Mouse (Mus musculus): ENCODE data around the gene Trappc6a.

Gene Trappc6a

DNA sequence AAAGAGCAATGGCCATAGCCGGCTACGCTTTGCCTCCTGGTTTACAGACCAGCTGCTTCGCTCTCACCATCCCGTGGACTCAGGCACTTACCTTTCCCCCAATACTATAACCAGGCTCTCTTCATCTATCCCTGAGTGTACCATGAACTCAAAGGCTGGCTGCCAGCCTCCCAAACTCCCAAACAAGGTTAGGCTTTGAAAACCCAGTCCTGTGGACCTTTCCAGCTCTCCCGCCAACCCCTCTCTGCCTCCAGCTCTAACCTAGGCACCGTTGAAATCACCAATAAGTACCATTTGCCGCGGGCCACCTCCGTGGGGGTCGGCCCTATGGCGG, 53.2 kb downstream of the Trappc6a start:
- no peak for DNase-seq (ENCODE audit: low read depth, low spot score)

DNA sequence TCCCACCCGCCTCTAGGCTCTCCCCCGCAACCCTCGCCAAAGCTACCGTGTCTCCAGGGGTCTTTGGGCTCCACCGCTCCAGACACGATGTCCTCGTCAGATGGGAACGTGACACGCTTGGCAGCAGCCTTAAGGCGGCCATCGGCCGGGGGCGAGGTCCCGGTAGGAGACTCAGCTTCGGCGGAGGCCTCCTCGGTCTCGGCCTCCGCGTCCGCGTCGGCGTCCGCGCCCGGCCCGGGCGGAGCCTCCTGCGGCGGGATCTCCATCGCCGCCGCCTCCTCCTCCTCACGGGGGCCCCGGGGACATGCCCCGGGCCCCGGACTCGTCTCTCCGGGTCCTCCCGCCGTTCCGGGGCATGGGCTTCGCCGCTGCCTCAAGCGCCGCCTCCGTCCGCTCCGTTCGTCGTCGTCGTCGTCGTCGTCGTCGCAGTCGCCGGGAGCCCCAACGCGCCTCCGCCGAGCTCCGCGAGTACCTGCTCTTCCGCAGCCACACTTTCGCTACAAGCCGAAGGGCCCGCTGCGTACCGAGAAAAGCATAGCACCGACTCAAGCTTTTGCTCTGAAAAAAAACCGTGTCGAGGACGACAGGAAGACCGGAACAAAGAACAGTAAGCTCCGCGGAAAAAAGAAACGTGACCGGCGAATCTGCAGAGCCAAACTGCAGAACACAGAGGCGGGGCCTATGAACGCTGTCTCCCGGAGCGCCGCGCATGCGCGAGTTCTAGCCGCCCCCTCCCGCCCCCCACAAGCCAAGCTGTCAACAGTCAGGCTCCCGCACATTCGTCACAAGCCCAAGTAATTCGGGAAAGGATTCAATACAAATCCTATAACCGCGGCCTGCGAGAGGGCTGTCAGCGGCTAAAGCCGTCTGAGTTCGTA, 53.8 kb downstream of the Trappc6a start:
- peak; percentile 90 for DNase-seq (ENCODE audit: low read depth, low spot score)

DNA sequence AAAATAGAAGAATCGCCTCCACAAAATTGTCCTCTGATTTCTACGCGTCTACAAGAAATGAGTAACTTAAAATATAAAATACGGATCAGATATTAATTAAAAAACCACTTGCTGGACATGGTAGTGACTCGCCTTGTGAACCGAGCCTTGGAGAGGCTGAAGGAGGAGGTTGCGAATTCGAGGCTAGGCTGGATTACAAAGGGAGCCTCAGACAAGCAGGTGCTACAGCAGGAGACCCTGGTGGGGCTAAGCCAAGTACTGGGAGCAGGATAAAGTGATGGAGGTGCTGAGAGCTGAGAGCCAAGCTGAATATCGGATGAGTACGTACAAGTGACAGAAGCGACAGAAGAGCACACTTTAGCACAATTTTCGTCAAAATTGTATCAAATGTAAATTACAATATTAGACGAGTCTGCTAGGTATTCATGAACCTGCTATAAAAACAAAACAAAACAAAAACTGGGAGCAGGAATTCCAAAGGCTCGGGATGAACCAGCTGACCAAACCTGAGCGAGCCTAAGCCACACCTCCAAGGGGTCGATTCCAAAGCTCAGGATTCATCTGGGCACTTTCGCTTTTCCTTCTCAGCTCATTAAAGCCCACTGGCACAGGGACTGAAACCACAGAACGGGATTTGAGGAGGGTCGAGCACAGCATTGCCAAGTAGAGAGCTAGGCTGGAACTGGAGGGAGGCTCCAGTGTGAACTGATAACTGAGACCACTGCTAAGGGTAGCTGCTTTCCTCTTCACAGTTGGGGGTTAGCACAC, 54.6 kb downstream of the Trappc6a start, which contains the start of gene Ppp1r37:
Gene Ppp1r37, minus strand, starts transcription at position 434 of the 768 bp plus-strand sequence.
- peak; percentile 65 for DNase-seq (ENCODE audit: low read depth, low spot score)

DNA sequence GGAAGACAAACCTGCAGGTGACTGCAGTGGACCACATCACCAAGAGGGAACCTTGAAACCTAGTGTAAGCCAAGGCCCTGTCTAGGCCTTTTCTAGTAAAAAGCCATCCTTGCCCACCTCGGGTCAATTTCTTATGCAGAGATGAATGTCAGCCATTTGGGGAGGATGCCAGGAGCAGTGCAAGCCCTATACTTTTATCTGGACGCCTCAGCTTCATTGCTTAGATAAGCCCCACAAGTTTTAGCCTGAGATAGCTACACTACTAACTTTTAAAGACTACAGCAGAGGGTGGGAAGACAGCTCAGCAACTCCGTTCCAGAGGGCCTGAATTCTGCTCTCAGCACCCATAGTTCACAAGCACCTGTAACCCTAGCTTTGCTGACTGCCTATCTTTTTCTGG, 55.7 kb downstream of the Trappc6a start:
- DNase-seq (ENCODE audit: low read depth, low spot score), result no peak

DNA sequence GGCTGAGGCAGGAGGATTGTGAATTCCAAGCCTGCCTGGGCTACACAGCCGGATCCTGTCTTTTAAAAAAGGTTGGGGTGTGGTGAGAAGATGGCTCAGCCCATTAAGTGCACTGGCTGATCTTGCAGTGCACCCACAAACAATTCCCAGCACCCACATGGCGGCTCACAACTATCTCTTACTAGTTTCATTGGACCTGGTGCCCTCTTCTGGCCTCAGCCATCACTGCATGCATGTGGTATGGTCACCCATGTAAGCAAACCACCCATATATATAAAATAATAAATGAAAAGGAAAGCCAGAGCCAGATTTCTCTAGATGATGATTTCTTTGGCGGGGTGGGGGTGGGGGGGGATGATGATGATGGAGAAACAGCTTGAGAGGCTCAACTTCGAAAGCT, 56.3 kb downstream of the Trappc6a start:
- DNase-seq (ENCODE audit: low read depth, low spot score), result peak; percentile 50
